Mouse (Mus musculus) erythroblast, embryonic 14.5 days (primary cell): ENCODE measurements around the gene Mbtps1.

Source experiments
- GATA1 ChIP-seq: IDR thresholded peaks from 2 replicates; pipeline ENCODE4 v1.6.1; 2012; ENCODE audit warnings: low read length, inconsistent platforms, mixed read lengths
- TAL1 ChIP-seq: IDR thresholded peaks from 3 replicates; pipeline ENCODE4 v1.6.1; 2012; ENCODE audit warnings: low read length, inconsistent platforms, mixed read lengths

DNA sequence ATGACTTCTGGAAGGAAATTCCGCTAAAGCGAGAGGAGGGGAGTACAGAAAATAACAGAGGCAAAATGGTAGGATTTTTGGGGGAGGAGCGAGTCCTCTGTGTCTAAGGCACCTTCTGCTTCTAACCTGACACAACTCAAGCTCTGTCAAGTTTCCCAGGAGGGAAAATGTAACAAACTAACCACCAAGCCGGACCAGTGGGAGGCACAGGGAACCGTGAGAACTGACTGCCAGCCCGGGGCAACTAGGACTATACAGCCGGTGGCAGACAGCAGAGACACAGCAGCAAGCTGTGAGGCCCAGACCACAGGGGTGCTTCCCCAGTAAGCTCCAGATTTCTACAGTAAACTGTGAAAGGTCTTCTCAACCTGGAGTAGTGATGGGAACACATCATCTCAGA, 10.4 kb upstream of the Mbtps1 start:
- TF ChIP-seq TAL1 (no peak), GATA1 (no peak)
